Mouse (Mus musculus) CH12.LX (cell line): ENCODE measurements around the gene Ddx11. TPM values are rescaled to one million over a fixed set of nuclear protein-coding genes. Genes with fewer than 3 reads are reported as not detected.
"Not testable (repeated sequence)": the region's sequence is repeated elsewhere in the genome, so short reads cannot be mapped to it uniquely, and the experiment has no call there.

Experiments
- DNase-seq: peaks from one replicate; pipeline ENCODE4 v3.0.0-alpha.2; 2013; ENCODE audit errors: extremely low read depth
- H3K27ac ChIP-seq: 2 replicates; pipeline ENCODE4 v1.5.1; 2012; ENCODE audit warnings: low read depth, mild to moderate bottlenecking, control low read depth, moderate library complexity; ENCODE audit not compliant: insufficient read depth
- H3K27me3 ChIP-seq: replicated peaks from 2 replicates; pipeline ENCODE3; 2012; ENCODE audit warnings: inconsistent platforms
- H3K36me3 ChIP-seq, 2 experiments: replicated peaks in 1 of 2; 2 replicates each; pipeline versions ENCODE3 to v1.6.1; 2012; ENCODE audit warnings: inconsistent platforms in 1 of 2, low read length in 1 of 2, mild to moderate bottlenecking in 1 of 2, mixed read lengths in 1 of 2, moderate library complexity in 1 of 2; ENCODE audit not compliant: control insufficient read depth in 1 of 2, insufficient read depth in 1 of 2
- H3K4me1 ChIP-seq, 2 experiments: 2 replicates each; pipeline ENCODE4 v1.6.1; 2012; ENCODE audit warnings: inconsistent platforms in 1 of 2, moderate library complexity in 1 of 2; ENCODE audit not compliant: insufficient read depth in 2 of 2, control insufficient read depth in 1 of 2
- H3K4me2 ChIP-seq: 2 replicates; pipeline ENCODE4 v1.6.1; 2012; ENCODE audit warnings: low read depth, mild to moderate bottlenecking, control low read depth; ENCODE audit not compliant: poor library complexity, insufficient read depth, severe bottlenecking
- H3K4me3 ChIP-seq, 3 experiments: fragments of 150-350 bp in 1 of 3; sonication (generic) in 1 of 3; replicated peaks in 1 of 3; 2 replicates each; pipeline versions ENCODE3 to v1.5.1; 2011 to 2012; ENCODE audit warnings: low read depth in 2 of 3, low read length in 2 of 3, mild to moderate bottlenecking in 2 of 3, moderate library complexity in 2 of 3, control low read depth in 1 of 3, improper control_type of control experiment in 1 of 3, inconsistent platforms in 1 of 3, mixed read lengths in 1 of 3; ENCODE audit not compliant: poor library complexity in 1 of 3
- H3K79me2 ChIP-seq: replicated peaks from 2 replicates; pipeline ENCODE4 v1.6.1; 2012; ENCODE audit warnings: mild to moderate bottlenecking, moderate library complexity; ENCODE audit not compliant: control insufficient read depth, poor library complexity, insufficient read depth, severe bottlenecking; ENCODE audit errors: extremely low read depth
- H3K9ac ChIP-seq: 2 replicates; pipeline ENCODE4 v1.6.1; 2012; ENCODE audit warnings: low read depth, mild to moderate bottlenecking, control low read depth, moderate library complexity; ENCODE audit not compliant: insufficient read depth
- H3K9me3 ChIP-seq: replicated peaks from 2 replicates; pipeline ENCODE3; 2012; ENCODE audit warnings: low read length, inconsistent platforms, mixed read lengths
- CHD2 ChIP-seq: IDR thresholded peaks from 2 replicates; pipeline ENCODE4 v1.6.1; 2011; ENCODE audit warnings: low read length, improper control_type of control experiment
- CTCF ChIP-seq, 2 experiments: IDR thresholded peaks in 1 of 2; conservative IDR thresholded peaks in 1 of 2; 2 replicates each; pipeline ENCODE4 v1.5.1; 2011 to 2012; ENCODE audit warnings: low read depth in 2 of 2, low read length in 2 of 2, improper control_type of control experiment in 1 of 2, inconsistent platforms in 1 of 2, mild to moderate bottlenecking in 1 of 2, moderate library complexity in 1 of 2
- EP300 ChIP-seq: IDR thresholded peaks from 2 replicates; pipeline ENCODE4 v1.6.1; 2011; ENCODE audit warnings: low read length, improper control_type of control experiment
- GABPA ChIP-seq: IDR thresholded peaks from 2 replicates; pipeline ENCODE4 v1.6.1; 2012; ENCODE audit warnings: low read depth, low read length, improper control_type of control experiment, inconsistent platforms; ENCODE audit not compliant: insufficient replicate concordance
- JUN ChIP-seq: IDR thresholded peaks from 2 replicates; pipeline ENCODE4 v1.6.1; 2011; ENCODE audit warnings: low read depth, mild to moderate bottlenecking, low read length, improper control_type of control experiment, moderate library complexity; ENCODE audit not compliant: insufficient read depth
- KAT2A ChIP-seq: IDR thresholded peaks from 2 replicates; pipeline ENCODE4 v1.6.1; 2012; ENCODE audit warnings: low read length, improper control_type of control experiment, inconsistent platforms; ENCODE audit not compliant: insufficient replicate concordance
- MAFK ChIP-seq: IDR thresholded peaks from 2 replicates; pipeline ENCODE4 v1.6.1; 2011; ENCODE audit warnings: low read length, improper control_type of control experiment; ENCODE audit not compliant: insufficient replicate concordance
- MAX ChIP-seq: IDR thresholded peaks from 2 replicates; pipeline ENCODE4 v1.6.1; 2011; ENCODE audit warnings: low read length, improper control_type of control experiment
- POLR2AphosphoS2 ChIP-seq: IDR thresholded peaks from 2 replicates; pipeline ENCODE4 v1.6.1; 2011; ENCODE audit warnings: low read depth, low read length, improper control_type of control experiment
- RAD21 ChIP-seq: IDR thresholded peaks from 2 replicates; pipeline ENCODE4 v1.6.1; 2011; ENCODE audit warnings: low read depth, mild to moderate bottlenecking, low read length, improper control_type of control experiment, moderate library complexity
- SMC3 ChIP-seq: IDR thresholded peaks from 2 replicates; pipeline ENCODE4 v1.6.1; 2011; ENCODE audit warnings: low read depth, low read length, improper control_type of control experiment
- TCF12 ChIP-seq: IDR thresholded peaks from 2 replicates; pipeline ENCODE4 v1.6.1; 2014; ENCODE audit warnings: low read depth, mild to moderate bottlenecking, inconsistent platforms, low read length, improper control_type of control experiment
- USF2 ChIP-seq: conservative IDR thresholded peaks from 2 replicates; pipeline ENCODE4 v1.6.1; 2011; ENCODE audit warnings: low read depth, low read length, improper control_type of control experiment
- ZMIZ1 ChIP-seq: IDR thresholded peaks from 2 replicates; pipeline ENCODE4 v1.6.1; 2012; ENCODE audit warnings: low read depth, mild to moderate bottlenecking, inconsistent platforms, low read length, improper control_type of control experiment
- dilution Hi-C: fragments of 300-500 bp; cut with MboI; formaldehyde crosslinking; loops from 2 replicates; pipeline ENCODE4 v1.14.3; 2020; ENCODE audit warnings: low sequenced_read_pairs; ENCODE audit not compliant: extremely low pct_unique_long_range_greater_than_20kb, extremely low pct_ligation_motif_present
- in situ Hi-C: fragments of 300-500 bp; cut with MboI; formaldehyde crosslinking; loops from 3 replicates; pipeline ENCODE4 v1.14.3; 2019; ENCODE audit warnings: low sequenced_read_pairs, low pct_ligation_motif_present, low pct_unique_long_range_greater_than_20kb, mixed read lengths
- polyA plus RNA-seq: library from polyadenylated mRNA; unstranded; fragments of >175 nt; gene quantifications from 2 replicates; pipeline ENCODE4 v1.2.1, GENCODE M21; 2012; ENCODE audit warnings: low read depth; ENCODE audit not compliant: insufficient read length
- total RNA-seq, 2 experiments: library from RNA; depleted of rRNA; stranded (reverse); fragments of 300-350 nt in 1 of 2; fragments of >200 nt in 1 of 2; gene quantifications; 2 replicates each; pipeline ENCODE4 v1.2.3; 2012 to 2014

The Ddx11 gene
- total and polyA plus RNA-seq, 3 experiments, result 11.8 to 21.5 (median 17.8) TPM

GRCm38 (mm10) chr17:66153735-66154423, 30.6 kb downstream of the Ddx11 start:
- H3K4me2 ChIP-seq, dilution Hi-C loops, H3K79me2 ChIP-seq, H3K9ac ChIP-seq, H3K4me1 ChIP-seq, H3K27me3 ChIP-seq, H3K9me3 ChIP-seq, DNase-seq, H3K4me3 ChIP-seq, H3K27ac ChIP-seq: not testable (repeated sequence)
- H3K36me3 ChIP-seq, result peaks cover 35 to 41% of the 10 kb centered on the region in 2 experiments
- in situ Hi-C loops, result loop anchor here (10.0 kb wide), 1 partner anchor 61 kb away; no protein-coding TSS in a partner anchor

- TF ChIP-seq MAX (no peak), CTCF (conservative IDR thresholded peaks at IDR 0.05 in 1 of 2, IDR thresholded peaks at IDR 0.05 in 1 of 2; ENCODE audit: low read depth in 2 of 2, low read length in 2 of 2) (peak in 1 of 2 experiments; percentile 16; a peak in 1 of 4 replicates), SMC3 (peak; percentile 2; the same call in 1 of the 2 replicates)
- TF ChIP-seq, all 38 proteins: peak for 2
- H3K9me3 ChIP-seq, result no peaks in the 10 kb centered on the region
- no peaks in the 10 kb centered on the region for H3K27me3 ChIP-seq
- no peak overlapping the region for H3K4me2 ChIP-seq
- no peak for DNase-seq
- H3K4me1 ChIP-seq, result no peaks in the 10 kb centered on the region
- H3K36me3 ChIP-seq, result peaks cover 25 to 31% of the 10 kb centered on the region in 2 experiments
- in situ Hi-C loops (loop anchor here (10.0 kb wide), 1 partner anchor 60 kb away; no protein-coding TSS in a partner anchor), dilution Hi-C loops (no loop called here)
- H3K4me3 ChIP-seq, result no peak overlapping the region
- H3K79me2 ChIP-seq, result no peaks in the 10 kb centered on the region
- no peak overlapping the region for H3K27ac ChIP-seq
- no peak overlapping the region for H3K9ac ChIP-seq
These were observed 31.6 kb downstream of the Ddx11 start for GRCm38 (mm10) chr17:66154876-66155275.

GRCm38 (mm10) chr17:66158271-66158670, 35.0 kb downstream of the Ddx11 start:
- in situ Hi-C loops, result loop anchor here (10.0 kb wide), 1 partner anchor 57 kb away; no protein-coding TSS in a partner anchor
- DNase-seq, result no peak
- Histone ChIP-seq H3K27me3 (no peaks in the 10 kb centered on the region), H3K4me2 (no peak overlapping the region), H3K4me3 (no peak overlapping the region), H3K4me1 (no peaks in the 10 kb centered on the region), H3K79me2 (no peaks in the 10 kb centered on the region), H3K27ac (no peak overlapping the region), H3K36me3 (peaks cover 0 to 5% of the 10 kb centered on the region in 2 experiments), H3K9me3 (peaks cover 6% of the 10 kb centered on the region), H3K9ac (no peak overlapping the region)
- TF ChIP-seq KAT2A (no peak), CHD2 (no peak), POLR2AphosphoS2 (no peak), CTCF (conservative IDR thresholded peaks at IDR 0.05 in 1 of 2, IDR thresholded peaks at IDR 0.05 in 1 of 2; ENCODE audit: low read depth in 2 of 2, low read length in 2 of 2) (no peak), ZMIZ1 (no peak), GABPA (no peak), MAFK (no peak), JUN (no peak), EP300 (no peak), RAD21 (no peak), TCF12 (no peak), USF2 (no peak)
- dilution Hi-C loops, result no loop called here

GRCm38 (mm10) chr17:66167141-66167540, 43.8 kb downstream of the Ddx11 start:
- dilution Hi-C loops, H3K9ac ChIP-seq, H3K27ac ChIP-seq, H3K4me1 ChIP-seq, H3K79me2 ChIP-seq, H3K36me3 ChIP-seq, H3K27me3 ChIP-seq, in situ Hi-C loops, DNase-seq, H3K9me3 ChIP-seq, H3K4me3 ChIP-seq, H3K4me2 ChIP-seq: not testable (repeated sequence)

GRCm38 (mm10) chr17:66170971-66171370, 47.7 kb downstream of the Ddx11 start:
- dilution Hi-C loops, H3K27ac ChIP-seq, H3K4me3 ChIP-seq, H3K79me2 ChIP-seq, DNase-seq, H3K4me1 ChIP-seq, H3K9me3 ChIP-seq, H3K9ac ChIP-seq, H3K4me2 ChIP-seq, H3K36me3 ChIP-seq, H3K27me3 ChIP-seq, in situ Hi-C loops: not testable (repeated sequence)
